Mouse (Mus musculus) thymus, adult 18-20 months (tissue): ENCODE data around the gene Rgl3.

ENCODE experiments used
- DNase-seq, 2 experiments: peaks; one replicate each; pipeline ENCODE4 v3.0.0; 2022; ENCODE audit warnings: mixed read lengths in 2 of 2

The Rgl3 gene

GRCm38 (mm10) chr9:21978398-21979128, 10.7 kb downstream of the Rgl3 start:
- DNase-seq: no peak

- DNase-seq: no peak
These were observed 11.3 kb downstream of the Rgl3 start for GRCm38 (mm10) chr9:21977972-21978371.

GRCm38 (mm10) chr9:21977331-21977730, 11.9 kb downstream of the Rgl3 start:
- no peak for DNase-seq

GRCm38 (mm10) chr9:21976626-21977175, 12.5 kb downstream of the Rgl3 start:
- DNase-seq: no peak

- no peak for DNase-seq
These were observed 19.9 kb downstream of the Rgl3 start for GRCm38 (mm10) chr9:21969304-21969703.

- no peak for DNase-seq
These were observed 20.4 kb downstream of the Rgl3 start for GRCm38 (mm10) chr9:21968883-21969282.

- no peak for DNase-seq
These were observed 25.8 kb downstream of the Rgl3 start, which contains the start of gene Epor for GRCm38 (mm10) chr9:21963417-21963816. Gene Epor (minus strand): TSS chr9:21963506.

GRCm38 (mm10) chr9:21962416-21963059, 26.7 kb downstream of the Rgl3 start:
- DNase-seq: peak; percentile 37 to 41

- DNase-seq: no peak
These were observed 27.2 kb downstream of the Rgl3 start for GRCm38 (mm10) chr9:21962010-21962409.

GRCm38 (mm10) chr9:21961366-21961980, 27.8 kb downstream of the Rgl3 start:
- no peak for DNase-seq

- no peak for DNase-seq
These were observed 28.6 kb downstream of the Rgl3 start for GRCm38 (mm10) chr9:21960558-21961208.

GRCm38 (mm10) chr9:21960135-21960534, 29.1 kb downstream of the Rgl3 start:
- no peak for DNase-seq

- no peak for DNase-seq
These were observed 30.0 kb downstream of the Rgl3 start for GRCm38 (mm10) chr9:21959244-21959643.

GRCm38 (mm10) chr9:21958372-21958771, 30.9 kb downstream of the Rgl3 start:
- no peak for DNase-seq

GRCm38 (mm10) chr9:21955570-21956281, 33.5 kb downstream of the Rgl3 start, which contains the start of gene Swsap1:
Gene Swsap1 (plus strand): TSS chr9:21955755.
- peak; percentile 95 to 98 for DNase-seq

GRCm38 (mm10) chr9:21955225-21955569, 34.0 kb downstream of the Rgl3 start:
- no peak for DNase-seq

- no peak for DNase-seq
These were observed 34.6 kb downstream of the Rgl3 start for GRCm38 (mm10) chr9:21954635-21955034.

- DNase-seq: no peak
These were observed 35.6 kb downstream of the Rgl3 start for GRCm38 (mm10) chr9:21953600-21953999.

GRCm38 (mm10) chr9:21951977-21952376, 37.3 kb downstream of the Rgl3 start:
- DNase-seq: no peak

GRCm38 (mm10) chr9:21950322-21950721, 38.9 kb downstream of the Rgl3 start:
- no peak for DNase-seq

- no peak for DNase-seq
These were observed 40.5 kb downstream of the Rgl3 start for GRCm38 (mm10) chr9:21948790-21949189.

GRCm38 (mm10) chr9:21948146-21948545, 41.1 kb downstream of the Rgl3 start:
- DNase-seq: no peak
